Mouse (Mus musculus) C2C12 (cell line): ENCODE measurements around the gene Tnni3k. TPM values are rescaled to one million over a fixed set of nuclear protein-coding genes. Genes with fewer than 3 reads are reported as not detected.

ENCODE experiments used
- H3K27me3 ChIP-seq: one replicate; pipeline ENCODE4 v1.6.1; 2011; ENCODE audit not compliant: control insufficient read depth, insufficient read depth, insufficient read length
- H3K36me3 ChIP-seq: one replicate; pipeline ENCODE4 v1.6.1; 2011; ENCODE audit not compliant: control insufficient read depth, insufficient read depth
- H3K4me3 ChIP-seq: one replicate; pipeline ENCODE4 v1.5.1; 2011; ENCODE audit warnings: mild to moderate bottlenecking, control low read depth; ENCODE audit not compliant: poor library complexity, insufficient read depth, severe bottlenecking
- H3K79me2 ChIP-seq: one replicate; pipeline ENCODE4 v1.6.1; 2011; ENCODE audit not compliant: control insufficient read depth, insufficient read depth
- H3K79me3 ChIP-seq: one replicate; pipeline ENCODE4 v1.6.1; 2011; ENCODE audit warnings: low read depth, control low read depth
- H3ac ChIP-seq: one replicate; pipeline ENCODE3; 2011; ENCODE audit warnings: low read depth; ENCODE audit not compliant: control insufficient read depth, insufficient read length
- CEBPB ChIP-seq: IDR thresholded peaks from one replicate; pipeline ENCODE4 v1.6.1; 2011; ENCODE audit warnings: low read depth, mild to moderate bottlenecking, control low read depth, moderate library complexity
- CTCF ChIP-seq: IDR thresholded peaks from one replicate; pipeline ENCODE4 v1.5.1; 2011; ENCODE audit not compliant: control insufficient read depth, insufficient read depth, insufficient read length
- FOSL1 ChIP-seq: IDR thresholded peaks from one replicate; pipeline ENCODE4 v1.8.0; 2011; ENCODE audit warnings: mild to moderate bottlenecking, low read length; ENCODE audit not compliant: poor library complexity, insufficient read depth, severe bottlenecking
- MAX ChIP-seq: IDR thresholded peaks from one replicate; pipeline ENCODE4 v1.6.1; 2011; ENCODE audit warnings: mild to moderate bottlenecking, control low read depth
- MYOD1 ChIP-seq: IDR thresholded peaks from one replicate; pipeline ENCODE4 v1.6.1; 2011; ENCODE audit warnings: low read depth; ENCODE audit not compliant: control insufficient read depth, insufficient read length
- MYOG ChIP-seq: IDR thresholded peaks from one replicate; pipeline ENCODE4 v1.6.1; 2011; ENCODE audit not compliant: control insufficient read depth, insufficient read length; ENCODE audit errors: extremely low read depth
- USF1 ChIP-seq: IDR thresholded peaks from one replicate; pipeline ENCODE4 v1.6.1; 2011; ENCODE audit warnings: low read depth, mild to moderate bottlenecking, control low read depth, moderate library complexity
- polyA plus RNA-seq: library from polyadenylated mRNA; unstranded; fragments of >200 nt; fragmentation: generic; extraction: Trizol; gene quantifications from one replicate; pipeline ENCODE4 v1.2.1, GENCODE M21; 2012; ENCODE audit warnings: missing spikeins

Gene Tnni3k
- polyA plus RNA-seq, 1 experiment: 0.30 TPM

GRCm38 (mm10) chr3:155034323-155034722, 20.9 kb downstream of the Tnni3k start:
- Histone ChIP-seq H3K79me3 (no peaks in the 10 kb centered on the region), H3K36me3 (no peaks in the 10 kb centered on the region), H3ac (no peak overlapping the region), H3K4me3 (no peak overlapping the region), H3K79me2 (no peaks in the 10 kb centered on the region), H3K27me3 (no peaks in the 10 kb centered on the region)
- TF ChIP-seq CTCF: no peak
- no peak for TF ChIP-seq MAX
- no peak for TF ChIP-seq CEBPB
- no peak for TF ChIP-seq MYOG
- no peak for TF ChIP-seq MYOD1
- TF ChIP-seq USF1: no peak
- no peak for TF ChIP-seq FOSL1

GRCm38 (mm10) chr3:155030200-155030599, 25.0 kb downstream of the Tnni3k start:
- H3K4me3 ChIP-seq: no peak overlapping the region
- H3K79me3 ChIP-seq: no peaks in the 10 kb centered on the region
- TF ChIP-seq USF1 (no peak), CTCF (no peak), FOSL1 (no peak), MAX (no peak), MYOG (no peak)
- H3K79me2 ChIP-seq: no peaks in the 10 kb centered on the region
- no peaks in the 10 kb centered on the region for H3K27me3 ChIP-seq
- H3ac ChIP-seq: no peak overlapping the region
- no peaks in the 10 kb centered on the region for H3K36me3 ChIP-seq

GRCm38 (mm10) chr3:155002781-155003180, 52.4 kb downstream of the Tnni3k start:
- TF ChIP-seq USF1 (no peak), MYOD1 (no peak), MYOG (no peak), MAX (no peak), CTCF (no peak), CEBPB (no peak)
- Histone ChIP-seq H3K36me3 (no peaks in the 10 kb centered on the region), H3K79me3 (no peaks in the 10 kb centered on the region), H3K27me3 (no peaks in the 10 kb centered on the region), H3K79me2 (no peaks in the 10 kb centered on the region), H3K4me3 (no peak overlapping the region), H3ac (no peak overlapping the region)

- Histone ChIP-seq H3K79me3 (no peaks in the 10 kb centered on the region), H3K36me3 (no peaks in the 10 kb centered on the region), H3K4me3 (no peak overlapping the region), H3K27me3 (no peaks in the 10 kb centered on the region), H3ac (no peak overlapping the region), H3K79me2 (no peaks in the 10 kb centered on the region)
- TF ChIP-seq FOSL1 (no peak), CTCF (no peak), MAX (no peak), MYOD1 (no peak), USF1 (no peak), CEBPB (no peak), MYOG (no peak)
These were observed 54.2 kb downstream of the Tnni3k start for GRCm38 (mm10) chr3:155001056-155001455.

DNA sequence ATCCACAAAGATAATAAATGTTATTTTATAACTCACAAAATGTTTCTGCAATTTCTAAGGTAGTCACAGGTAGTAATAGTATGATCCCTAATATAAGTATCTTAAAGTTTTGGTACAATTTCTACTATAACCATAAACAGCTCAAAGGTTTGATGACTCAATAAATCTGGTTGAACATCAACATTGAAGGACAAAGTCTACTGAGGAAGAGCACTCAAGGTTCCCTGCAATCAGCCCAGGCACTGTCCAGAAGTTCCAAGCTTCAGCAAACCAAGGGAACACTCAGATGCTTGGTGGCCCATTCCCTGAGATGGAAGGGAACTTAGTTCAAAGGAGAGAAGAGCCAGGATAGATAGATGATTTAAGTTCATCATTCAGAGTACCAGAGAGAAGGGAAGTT, 62.5 kb downstream of the Tnni3k start:
- no peak overlapping the region for H3K4me3 ChIP-seq
- H3K27me3 ChIP-seq: no peaks in the 10 kb centered on the region
- no peak overlapping the region for H3ac ChIP-seq
- TF ChIP-seq MYOD1 (no peak), CTCF (no peak), CEBPB (no peak), MYOG (no peak), FOSL1 (no peak), MAX (no peak), USF1 (no peak)
- no peaks in the 10 kb centered on the region for H3K79me2 ChIP-seq
- H3K79me3 ChIP-seq: no peaks in the 10 kb centered on the region
- H3K36me3 ChIP-seq: no peaks in the 10 kb centered on the region

- Histone ChIP-seq H3K36me3 (no peaks in the 10 kb centered on the region), H3K79me2 (no peaks in the 10 kb centered on the region), H3ac (no peak overlapping the region), H3K79me3 (no peaks in the 10 kb centered on the region), H3K27me3 (no peaks in the 10 kb centered on the region), H3K4me3 (no peak overlapping the region)
- no peak for TF ChIP-seq MAX
- no peak for TF ChIP-seq CEBPB
- no peak for TF ChIP-seq FOSL1
- no peak for TF ChIP-seq MYOD1
These were observed 76.1 kb downstream of the Tnni3k start for GRCm38 (mm10) chr3:154979101-154979500.
